Mouse (Mus musculus) cerebellum, adult 2 months (tissue): ENCODE results near the gene Cyp1a2. TPM values are rescaled to one million over a fixed set of nuclear protein-coding genes. Genes with fewer than 3 reads are reported as not detected.

Experiments used
- DNase-seq, 2 experiments: peaks; one replicate each; pipeline ENCODE4 v3.0.0; 2021
- H3K27ac ChIP-seq: fragments of 200-500 bp; 2 replicates; pipeline ENCODE4 v1.5.1; 2012; ENCODE audit warnings: low read length, control low read depth, inconsistent platforms; ENCODE audit not compliant: insufficient read depth
- H3K27me3 ChIP-seq: fragments of 200-500 bp; 2 replicates; pipeline ENCODE4 v1.6.1; 2012; ENCODE audit warnings: inconsistent platforms, mild to moderate bottlenecking, low read length, moderate library complexity; ENCODE audit not compliant: control insufficient read depth, insufficient read depth
- H3K4me1 ChIP-seq: fragments of 200-500 bp; 2 replicates; pipeline ENCODE4 v1.6.1; 2011; ENCODE audit warnings: low read length; ENCODE audit not compliant: control insufficient read depth, insufficient read depth
- H3K4me3 ChIP-seq: fragments of 200-500 bp; replicated peaks from 2 replicates; pipeline ENCODE3; 2011; ENCODE audit warnings: mild to moderate bottlenecking, low read depth, low read length, control low read depth; ENCODE audit not compliant: insufficient read depth
- CTCF ChIP-seq: fragments of 200-500 bp; IDR thresholded peaks from 2 replicates; pipeline ENCODE4 v1.5.1; 2011; ENCODE audit warnings: low read depth, mild to moderate bottlenecking, control low read depth, low read length, moderate library complexity, borderline replicate concordance; ENCODE audit not compliant: insufficient read depth
- POLR2A ChIP-seq: fragments of 200-500 bp; IDR thresholded peaks from 2 replicates; pipeline ENCODE4 v1.6.1; 2011; ENCODE audit warnings: low read length, control low read depth, borderline replicate concordance; ENCODE audit not compliant: insufficient read depth
- WGBS: fragments of 180-500 bp; shearing (Covaris S2); methylation state at CpG from one replicate; pipeline ENCODE4 v1.1.7; 2018; 5-methylcytosine and 5-hydroxymethylcytosine counted together
- polyA plus RNA-seq: library from polyadenylated mRNA; depleted of rRNA; stranded (reverse); fragments of >200 nt; gene quantifications from 2 replicates; pipeline ENCODE4 v1.2.3, GENCODE M21; 2012

The Cyp1a2 gene
- polyA plus RNA-seq, 1 experiment, result not detected

DNA sequence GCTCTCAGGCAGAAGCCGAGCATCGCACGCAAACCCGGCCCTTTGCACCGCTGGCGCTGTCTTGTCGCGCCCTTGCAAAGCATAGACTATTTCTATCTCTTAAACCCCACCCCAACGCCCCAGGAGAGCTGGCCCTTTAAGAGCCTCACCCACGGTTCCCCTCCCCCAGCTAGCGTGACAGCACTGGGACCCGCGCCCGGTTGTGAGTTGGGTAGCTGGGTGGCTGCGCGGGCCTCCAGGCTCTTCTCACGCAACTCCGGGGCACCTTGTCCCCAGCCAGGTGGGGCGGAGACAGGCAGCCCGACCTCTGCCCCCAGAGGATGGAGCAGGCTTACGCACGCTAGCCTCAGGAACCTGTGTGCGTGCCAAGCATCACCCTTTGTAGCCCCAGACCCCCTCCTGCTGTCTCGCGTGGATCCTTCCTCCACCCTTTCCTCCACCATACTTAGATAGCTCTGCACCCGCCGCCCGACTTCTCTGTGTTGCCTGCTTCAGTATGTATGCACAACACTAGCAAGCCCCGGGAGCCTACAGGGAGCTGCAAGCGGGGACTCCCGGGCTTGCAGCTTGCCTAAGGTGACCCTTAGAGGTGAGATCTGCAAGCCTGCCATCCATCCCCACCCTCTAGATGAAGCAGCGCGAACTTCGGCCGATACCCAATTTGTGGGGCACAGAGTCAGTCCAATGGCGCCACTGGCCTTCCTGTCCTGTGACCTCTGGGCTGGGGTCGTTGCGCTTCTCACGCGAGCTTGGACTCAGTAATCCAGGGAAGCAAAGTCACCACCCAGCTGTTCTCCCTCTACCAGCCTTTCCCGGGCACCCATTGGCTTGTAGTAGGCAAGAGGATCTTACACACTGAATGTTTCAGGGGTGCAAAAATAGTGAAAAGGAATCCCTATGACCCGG is 13.1 kb upstream of the Cyp1a2 start:
- Histone ChIP-seq H3K4me3 (peak overlapping the region; percentile 77), H3K27ac (no peak overlapping the region), H3K27me3 (no peaks in the 10 kb centered on the region), H3K4me1 (no peaks in the 10 kb centered on the region)
- 4% methylated on average over 42 of the region's 42 CpGs for WGBS
- TF ChIP-seq CTCF (no peak), POLR2A (no peak)
- DNase-seq, result peak; percentile 70 to 78

GRCm38 (mm10) chr9:57694108-57694507 is 10.6 kb upstream of the Cyp1a2 start:
- 87% methylated on average over 2 of the region's 2 CpGs for WGBS
- Histone ChIP-seq H3K4me3 (no peak overlapping the region), H3K27me3 (no peaks in the 10 kb centered on the region), H3K27ac (no peak overlapping the region), H3K4me1 (no peaks in the 10 kb centered on the region)
- no peak for TF ChIP-seq CTCF
- no peak for TF ChIP-seq POLR2A
- DNase-seq, result no peak

- Histone ChIP-seq H3K4me1 (no peaks in the 10 kb centered on the region), H3K4me3 (no peak overlapping the region), H3K27ac (no peak overlapping the region), H3K27me3 (no peaks in the 10 kb centered on the region)
- WGBS, result 91% methylated on average over 2 of the region's 2 CpGs
- TF ChIP-seq CTCF, result no peak
- TF ChIP-seq POLR2A, result no peak
- DNase-seq, result no peak
These were observed 5.1 kb upstream of the Cyp1a2 start for GRCm38 (mm10) chr9:57688606-57689005.

- no peaks in the 10 kb centered on the region for H3K27me3 ChIP-seq
These were observed 4.7 kb upstream of the Cyp1a2 start for GRCm38 (mm10) chr9:57688158-57688557.

GRCm38 (mm10) chr9:57687751-57688150 is 4.2 kb upstream of the Cyp1a2 start, which contains the start of gene Cyp1a1:
Gene Cyp1a1 (plus strand): TSS chr9:57687928.
- TF ChIP-seq CTCF, result no peak
- no peak for TF ChIP-seq POLR2A
- Histone ChIP-seq H3K27ac (no peak within 1 kb of the TSS), H3K27me3 (no peaks in the 10 kb centered on the region), H3K4me1 (no peaks in the 10 kb centered on the region), H3K4me3 (no peak within 1 kb of the TSS)
- 90% methylated on average over 2 of the region's 2 CpGs for WGBS
- no peak for DNase-seq

More at GRCm38 (mm10) chr9:57688158-57688557, 4.7 kb upstream of the Cyp1a2 start:
- Histone ChIP-seq H3K4me3 (no peak overlapping the region), H3K27ac (no peak overlapping the region), H3K4me1 (no peaks in the 10 kb centered on the region)
- no peak for DNase-seq
- WGBS, result 51% methylated on average over 2 of the region's 2 CpGs
- no peak for TF ChIP-seq POLR2A
- peak; percentile 5; the same call in 1 of the 2 replicates for TF ChIP-seq CTCF

- H3K27me3 ChIP-seq, result no peaks in the 10 kb centered on the region
These were observed 2.5 kb upstream of the Cyp1a2 start for GRCm38 (mm10) chr9:57686011-57686410.

GRCm38 (mm10) chr9:57681411-57681810 is 2.1 kb downstream of the Cyp1a2 start:
- DNase-seq, result no peak
- H3K4me1 ChIP-seq, result no peaks in the 10 kb centered on the region
- H3K27ac ChIP-seq, result no peak overlapping the region
- H3K27me3 ChIP-seq, result no peaks in the 10 kb centered on the region
- H3K4me3 ChIP-seq, result no peak overlapping the region
- TF ChIP-seq CTCF (no peak), POLR2A (no peak)
- WGBS, result 81% methylated on average over 10 of the region's 10 CpGs

More at GRCm38 (mm10) chr9:57686011-57686410, 2.5 kb upstream of the Cyp1a2 start:
- DNase-seq, result no peak
- no peak overlapping the region for H3K4me3 ChIP-seq
- H3K27ac ChIP-seq, result no peak overlapping the region
- no peaks in the 10 kb centered on the region for H3K4me1 ChIP-seq
- no peak for TF ChIP-seq CTCF
- no peak for TF ChIP-seq POLR2A
- 89% methylated on average over 5 of the region's 5 CpGs for WGBS

DNA sequence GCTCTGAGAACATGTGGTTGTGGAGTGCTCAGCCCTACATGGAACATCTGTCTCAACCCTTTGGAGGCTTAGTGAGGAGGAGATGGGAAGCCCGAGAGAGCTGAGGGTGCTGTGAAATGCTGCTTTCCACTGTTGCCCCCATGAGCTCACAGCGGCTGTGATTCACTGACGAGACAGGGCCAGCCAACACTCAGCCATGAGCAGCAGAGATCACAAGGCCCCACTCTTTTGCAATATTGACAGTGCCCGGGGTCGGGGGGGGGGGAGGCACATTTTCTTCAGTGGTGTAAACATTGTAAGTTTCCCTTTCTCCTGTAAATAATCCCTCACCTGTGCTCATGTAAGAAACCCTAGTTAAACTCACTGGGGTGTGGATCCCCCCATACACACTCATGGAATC is 12.0 kb downstream of the Cyp1a2 start:
- TF ChIP-seq CTCF (no peak), POLR2A (no peak)

More for the DNA sequence above, 12.0 kb downstream of the Cyp1a2 start:
- WGBS, result 89% methylated on average over 5 of the region's 5 CpGs
- Histone ChIP-seq H3K27ac (no peak overlapping the region), H3K4me3 (no peak overlapping the region), H3K27me3 (no peaks in the 10 kb centered on the region), H3K4me1 (no peaks in the 10 kb centered on the region)
- DNase-seq, result no peak
